Mouse (Mus musculus): Measurements from ENCODE around the gene Map3k5. TPM values are rescaled to one million over a fixed set of nuclear protein-coding genes. Genes with fewer than 3 reads are reported as not detected.

Gene Map3k5
- polyA plus RNA-seq, 1 experiment from 2014 or later = 2.5 TPM

- WGBS = 30% methylated on average over 10 of the region's 10 CpGs
- ATAC-seq (ENCODE audit: low read depth) (no peak), DNase-seq (ENCODE audit: low spot score) (peak; percentile 41)
- Histone ChIP-seq H3K9me3 (ENCODE audit: control insufficient read depth, low read length) (no peaks in the 10 kb centered on the region), H3K36me3 (ENCODE audit: control insufficient read depth, insufficient read depth, low read length) (no peaks in the 10 kb centered on the region), H3K9ac (ENCODE audit: low read depth, low read length) (no peak overlapping the region), H3K4me3 (ENCODE audit: low read depth, low read length) (no peak overlapping the region), H3K27ac (replicated peaks; ENCODE audit: low read depth, low read length) (no peak overlapping the region), H3K4me2 (ENCODE audit: low read depth, low read length) (no peak overlapping the region), H3K4me1 (ENCODE audit: control insufficient read depth, insufficient read depth, low read length) (peaks cover 8% of the 10 kb centered on the region; the same call in 1 of the 2 replicates), H3K27me3 (replicated peaks; ENCODE audit: control insufficient read depth, insufficient read depth, low read length) (no peaks in the 10 kb centered on the region)
These were observed 246.9 kb downstream of the Map3k5 start for GRCm38 (mm10) chr10:20181198-20181597.

DNA sequence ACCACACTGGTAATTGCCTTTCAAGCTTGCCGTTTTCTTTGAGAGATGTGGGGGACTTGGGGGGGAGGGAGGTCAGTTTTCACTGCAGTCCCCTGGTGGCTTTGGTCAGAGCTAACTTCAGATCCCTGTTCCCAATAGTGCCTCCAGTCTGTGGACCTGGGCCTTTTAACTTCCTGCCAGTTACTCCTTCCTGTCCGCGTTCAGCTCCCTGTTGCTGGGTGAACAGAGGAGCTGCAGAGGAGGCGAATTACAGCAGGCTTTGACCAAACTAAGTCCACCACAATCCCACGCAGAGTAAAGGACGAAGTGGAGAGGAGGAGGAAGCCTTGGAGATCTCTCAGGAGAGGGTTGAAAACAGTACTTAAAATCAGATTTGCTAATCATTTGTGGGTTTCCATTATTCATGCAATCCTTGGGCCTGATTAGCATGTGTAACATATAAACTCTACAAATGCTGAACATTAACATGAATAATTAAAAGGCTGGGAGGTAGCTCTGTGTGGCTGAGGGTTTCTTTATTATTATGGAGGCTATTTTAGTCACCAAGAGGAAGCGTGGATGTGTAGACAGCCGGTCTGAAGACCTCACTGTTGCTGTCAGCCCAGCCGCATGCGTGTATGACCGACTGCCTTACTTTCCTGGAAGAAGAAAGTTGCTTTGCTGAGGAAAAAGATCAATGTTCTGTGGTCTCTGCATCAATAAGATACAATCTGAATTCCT, 247.6 kb downstream of the Map3k5 start:
- Histone ChIP-seq H3K27ac (replicated peaks; ENCODE audit: low read depth, low read length) (no peak overlapping the region), H3K36me3 (ENCODE audit: control insufficient read depth, insufficient read depth, low read length) (no peaks in the 10 kb centered on the region), H3K9me3 (ENCODE audit: control insufficient read depth, low read length) (no peaks in the 10 kb centered on the region), H3K4me1 (ENCODE audit: control insufficient read depth, insufficient read depth, low read length) (peaks cover 8% of the 10 kb centered on the region; the same call in 1 of the 2 replicates), H3K4me3 (ENCODE audit: low read depth, low read length) (no peak overlapping the region), H3K27me3 (replicated peaks; ENCODE audit: control insufficient read depth, insufficient read depth, low read length) (no peaks in the 10 kb centered on the region), H3K9ac (ENCODE audit: low read depth, low read length) (no peak overlapping the region), H3K4me2 (ENCODE audit: low read depth, low read length) (no peak overlapping the region)
- WGBS = 36% methylated on average over 11 of the region's 11 CpGs
- no peak for DNase-seq (ENCODE audit: low spot score)
- no peak for ATAC-seq (ENCODE audit: low read depth)

DNA sequence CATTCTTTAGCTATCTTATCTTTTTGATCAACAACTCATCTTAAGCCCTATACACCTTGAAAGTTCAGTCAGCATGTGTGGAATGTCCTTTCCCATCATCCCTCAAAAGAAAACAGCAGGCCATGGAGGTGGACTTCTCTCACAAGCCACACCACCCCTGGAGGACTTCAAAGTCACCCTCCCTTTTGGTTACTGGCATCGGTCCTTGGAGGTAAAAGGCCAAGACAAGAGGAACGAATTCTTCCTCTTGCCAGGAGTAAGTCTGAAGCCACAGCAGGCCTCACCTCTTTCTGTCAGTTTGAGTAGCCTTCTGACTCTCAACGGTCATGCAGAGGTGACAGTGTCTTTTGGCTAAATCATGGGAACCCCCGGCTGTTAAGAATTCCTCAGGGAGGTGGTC, 250.1 kb downstream of the Map3k5 start:
- Histone ChIP-seq H3K9ac (ENCODE audit: low read depth, low read length) (no peak overlapping the region), H3K27me3 (replicated peaks; ENCODE audit: control insufficient read depth, insufficient read depth, low read length) (no peaks in the 10 kb centered on the region), H3K4me2 (ENCODE audit: low read depth, low read length) (no peak overlapping the region), H3K4me3 (ENCODE audit: low read depth, low read length) (no peak overlapping the region), H3K36me3 (ENCODE audit: control insufficient read depth, insufficient read depth, low read length) (no peaks in the 10 kb centered on the region), H3K4me1 (ENCODE audit: control insufficient read depth, insufficient read depth, low read length) (0 out of 2 replicates have a peak, but pooled peaks cover 8% of the 10 kb centered on the region), H3K27ac (replicated peaks; ENCODE audit: low read depth, low read length) (no peak overlapping the region), H3K9me3 (ENCODE audit: control insufficient read depth, low read length) (no peaks in the 10 kb centered on the region)
- DNase-seq (ENCODE audit: low spot score) (no peak), ATAC-seq (ENCODE audit: low read depth) (no peak)
- 64% methylated on average over 4 of the region's 4 CpGs for WGBS

GRCm38 (mm10) chr10:20185264-20185663, 251.0 kb downstream of the Map3k5 start:
- 0 out of 2 replicates have a peak, but pooled peaks have one; percentile 44 for ATAC-seq (ENCODE audit: low read depth)
- H3K4me2 ChIP-seq (ENCODE audit: low read depth, low read length) = no peak overlapping the region
- WGBS = 70% methylated on average over 4 of the region's 4 CpGs
- no peaks in the 10 kb centered on the region for H3K9me3 ChIP-seq (ENCODE audit: control insufficient read depth, low read length)
- no peaks in the 10 kb centered on the region for H3K36me3 ChIP-seq (ENCODE audit: control insufficient read depth, insufficient read depth, low read length)
- no peak overlapping the region for H3K27ac ChIP-seq (replicated peaks; ENCODE audit: low read depth, low read length)
- 0 out of 2 replicates have a peak, but pooled peaks cover 8% of the 10 kb centered on the region for H3K4me1 ChIP-seq (ENCODE audit: control insufficient read depth, insufficient read depth, low read length)
- H3K9ac ChIP-seq (ENCODE audit: low read depth, low read length) = no peak overlapping the region
- no peaks in the 10 kb centered on the region for H3K27me3 ChIP-seq (replicated peaks; ENCODE audit: control insufficient read depth, insufficient read depth, low read length)
- H3K4me3 ChIP-seq (ENCODE audit: low read depth, low read length) = no peak overlapping the region
- peak; percentile 22 for DNase-seq (ENCODE audit: low spot score)

DNA sequence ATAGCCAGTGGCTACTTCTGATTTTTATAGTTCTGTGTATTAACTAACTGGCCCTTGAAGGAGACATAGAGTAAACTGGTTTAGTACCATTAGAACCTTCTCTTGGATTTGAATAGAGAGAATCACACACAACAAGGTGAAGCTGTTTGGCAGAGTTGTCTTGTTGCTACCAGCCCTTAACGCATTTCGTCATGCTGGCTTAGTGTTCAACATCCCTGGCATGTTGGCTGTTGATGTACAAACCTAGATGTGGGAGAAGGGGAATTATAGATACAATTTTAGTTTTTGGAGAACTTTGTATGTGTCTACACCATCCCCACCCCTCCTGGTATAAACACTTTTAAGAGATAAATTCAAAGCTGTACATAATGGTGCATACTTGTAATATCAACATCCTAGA, 251.5 kb downstream of the Map3k5 start:
- no peak overlapping the region for H3K9ac ChIP-seq (ENCODE audit: low read depth, low read length)
- H3K36me3 ChIP-seq (ENCODE audit: control insufficient read depth, insufficient read depth, low read length) = no peaks in the 10 kb centered on the region
- WGBS = 87% methylated on average over 2 of the region's 2 CpGs
- H3K4me2 ChIP-seq (ENCODE audit: low read depth, low read length) = no peak overlapping the region
- no peak overlapping the region for H3K4me3 ChIP-seq (ENCODE audit: low read depth, low read length)
- no peak overlapping the region for H3K27ac ChIP-seq (replicated peaks; ENCODE audit: low read depth, low read length)
- no peaks in the 10 kb centered on the region for H3K27me3 ChIP-seq (replicated peaks; ENCODE audit: control insufficient read depth, insufficient read depth, low read length)
- no peaks in the 10 kb centered on the region for H3K9me3 ChIP-seq (ENCODE audit: control insufficient read depth, low read length)
- DNase-seq (ENCODE audit: low spot score) = no peak
- 0 out of 2 replicates have a peak, but pooled peaks cover 8% of the 10 kb centered on the region for H3K4me1 ChIP-seq (ENCODE audit: control insufficient read depth, insufficient read depth, low read length)
- no peak for ATAC-seq (ENCODE audit: low read depth)

DNA sequence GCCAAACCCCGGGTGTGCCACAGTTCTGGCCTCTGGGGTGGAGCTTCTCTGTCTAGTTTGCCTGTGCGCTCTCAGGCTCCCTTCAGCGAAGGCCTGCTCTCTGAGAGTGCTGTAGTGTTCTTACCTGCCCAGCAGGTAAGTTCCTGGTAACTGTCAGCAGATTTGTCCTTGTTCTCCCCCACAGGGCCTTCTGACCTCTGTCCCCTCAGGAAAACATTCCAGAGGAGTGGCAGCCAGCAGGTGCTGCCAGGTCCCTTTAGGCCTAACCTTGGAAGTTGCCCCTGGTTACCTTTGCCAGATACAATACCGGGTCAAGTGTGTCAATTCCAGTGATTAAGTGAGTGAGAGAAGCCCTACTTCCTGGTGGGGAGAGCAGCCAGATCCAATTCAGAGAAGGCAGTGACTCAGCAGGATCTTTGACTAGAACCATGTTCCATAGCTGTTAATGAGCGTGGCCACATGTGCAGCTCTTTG, 252.6 kb downstream of the Map3k5 start:
- no peaks in the 10 kb centered on the region for H3K9me3 ChIP-seq (ENCODE audit: control insufficient read depth, low read length)
- WGBS = 77% methylated on average over 5 of the region's 5 CpGs
- ATAC-seq (ENCODE audit: low read depth) (no peak), DNase-seq (ENCODE audit: low spot score) (no peak)
- no peak overlapping the region for H3K9ac ChIP-seq (ENCODE audit: low read depth, low read length)
- H3K4me3 ChIP-seq (ENCODE audit: low read depth, low read length) = no peak overlapping the region
- no peak overlapping the region for H3K4me2 ChIP-seq (ENCODE audit: low read depth, low read length)
- no peaks in the 10 kb centered on the region for H3K4me1 ChIP-seq (ENCODE audit: control insufficient read depth, insufficient read depth, low read length)
- H3K27ac ChIP-seq (replicated peaks; ENCODE audit: low read depth, low read length) = no peak overlapping the region
- no peaks in the 10 kb centered on the region for H3K27me3 ChIP-seq (replicated peaks; ENCODE audit: control insufficient read depth, insufficient read depth, low read length)
- H3K36me3 ChIP-seq (ENCODE audit: control insufficient read depth, insufficient read depth, low read length) = no peaks in the 10 kb centered on the region

DNA sequence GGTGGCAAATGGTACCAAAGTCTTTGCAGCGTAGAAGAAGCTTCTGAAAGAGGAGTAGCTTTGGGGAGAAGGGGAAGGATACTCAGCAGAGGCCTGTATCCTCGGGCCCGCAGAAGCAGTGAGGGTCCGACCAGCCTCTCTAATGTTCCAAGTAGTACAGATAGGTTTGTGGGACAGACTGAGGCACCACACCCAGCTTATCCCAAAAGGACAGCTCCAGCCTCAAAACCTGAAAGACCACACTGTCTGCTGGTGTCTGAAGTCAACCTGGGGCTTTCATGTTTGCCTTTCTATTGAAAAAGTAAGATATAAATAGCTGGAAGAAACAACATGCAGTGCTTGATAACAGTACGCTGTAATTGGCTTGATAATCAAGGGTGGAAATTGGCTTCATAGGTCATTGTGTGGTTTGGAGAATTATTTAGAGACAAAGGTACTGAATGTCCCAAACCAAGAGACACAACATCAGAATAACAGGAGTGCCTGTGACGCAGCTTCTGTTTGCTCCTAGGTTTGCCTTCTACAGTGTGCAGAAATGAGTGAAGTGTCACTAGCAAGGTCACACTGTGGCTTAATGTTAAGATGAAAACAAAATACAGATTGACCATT, 256.0 kb downstream of the Map3k5 start:
- 90% methylated on average over 6 of the region's 6 CpGs for WGBS
- H3K9me3 ChIP-seq (ENCODE audit: control insufficient read depth, low read length) = no peaks in the 10 kb centered on the region
- H3K27ac ChIP-seq (replicated peaks; ENCODE audit: low read depth, low read length) = no peak overlapping the region
- no peak for ATAC-seq (ENCODE audit: low read depth)
- no peak overlapping the region for H3K9ac ChIP-seq (ENCODE audit: low read depth, low read length)
- no peaks in the 10 kb centered on the region for H3K36me3 ChIP-seq (ENCODE audit: control insufficient read depth, insufficient read depth, low read length)
- no peaks in the 10 kb centered on the region for H3K27me3 ChIP-seq (replicated peaks; ENCODE audit: control insufficient read depth, insufficient read depth, low read length)
- no peak overlapping the region for H3K4me3 ChIP-seq (ENCODE audit: low read depth, low read length)
- peaks cover 3% of the 10 kb centered on the region; the same call in 1 of the 2 replicates for H3K4me1 ChIP-seq (ENCODE audit: control insufficient read depth, insufficient read depth, low read length)
- no peak overlapping the region for H3K4me2 ChIP-seq (ENCODE audit: low read depth, low read length)
- no peak for DNase-seq (ENCODE audit: low spot score)
